Mouse (Mus musculus): ENCODE data around the gene Poll.
A peak's percentile ranks its signal among the peaks of the same experiment; 100 is the strongest.

The Poll gene

GRCm38 (mm10) chr19:45535214-45535735 lies 25.1 kb downstream of the Poll start:
- no peak for DNase-seq (ENCODE audit: low spot score)

- no peak for DNase-seq (ENCODE audit: low spot score)
Measured at GRCm38 (mm10) chr19:45533617-45534016, 26.7 kb downstream of the Poll start.

GRCm38 (mm10) chr19:45531554-45531953 lies 28.8 kb downstream of the Poll start:
- DNase-seq (ENCODE audit: low spot score), result no peak

- DNase-seq (ENCODE audit: low spot score), result peak; percentile 56
Measured at GRCm38 (mm10) chr19:45530200-45530995, 29.9 kb downstream of the Poll start.

GRCm38 (mm10) chr19:45529294-45529693 lies 31.0 kb downstream of the Poll start:
- no peak for DNase-seq (ENCODE audit: low spot score)

- no peak for DNase-seq (ENCODE audit: low spot score)
Measured at GRCm38 (mm10) chr19:45527931-45528534, 32.3 kb downstream of the Poll start.

GRCm38 (mm10) chr19:45527382-45527781 lies 32.9 kb downstream of the Poll start:
- DNase-seq (ENCODE audit: low spot score), result no peak

GRCm38 (mm10) chr19:45516264-45516663 lies 44.1 kb downstream of the Poll start:
- no peak for DNase-seq (ENCODE audit: low spot score)

- DNase-seq (ENCODE audit: low spot score), result no peak
Measured at GRCm38 (mm10) chr19:45515341-45515740, 45.0 kb downstream of the Poll start.

GRCm38 (mm10) chr19:45511406-45511805 lies 48.9 kb downstream of the Poll start:
- DNase-seq (ENCODE audit: low spot score), result no peak

- DNase-seq (ENCODE audit: low spot score), result no peak
Measured at GRCm38 (mm10) chr19:45510680-45511079, 49.7 kb downstream of the Poll start.

- no peak for DNase-seq (ENCODE audit: low spot score)
Measured at GRCm38 (mm10) chr19:45507531-45507930, 52.8 kb downstream of the Poll start.

GRCm38 (mm10) chr19:45505446-45505845 lies 54.9 kb downstream of the Poll start:
- no peak for DNase-seq (ENCODE audit: low spot score)
